In genomic region chr5:35221451-35222305, GRCm38 (mm10) we compare ENCODE assay signal across 22 mouse cellular contexts. TPM values are rescaled to one million over a fixed set of nuclear protein-coding genes. Genes with fewer than 3 reads are reported as not detected.
A peak's percentile ranks its signal among the peaks of the same experiment; 100 is the strongest.
DNase-seq lines count a peak whose midpoint lies in the region; ATAC-seq and TF ChIP-seq lines count a peak whose summit lies in the region.
"Had no signal": no experiment of that assay in that cellular context is flagged by ENCODE, and none has a peak within 500 bp of the region (broad histone marks: within the 10 kb centered on the region; RNA-seq: fewer than 3 reads in every experiment).

No protein-coding gene starts in this region.

- no peaks in the 10 kb centered on the region for H3K27me3 ChIP-seq in hindbrain, postnatal 0 days (ENCODE audit: insufficient read depth, low read length)
- H3K27me3 ChIP-seq in hindbrain, embryonic 14.5 days (ENCODE audit: control insufficient read depth, insufficient read depth, low read length): no peaks in the 10 kb centered on the region
- H3K27me3 ChIP-seq in midbrain, postnatal 0 days (ENCODE audit: insufficient read depth, low read length): no peaks in the 10 kb centered on the region
- no peaks in the 10 kb centered on the region for H3K27me3 ChIP-seq in midbrain, embryonic 16.5 days (ENCODE audit: control insufficient read depth, insufficient read depth, low read depth, low read length)
- H3K27me3 ChIP-seq: forebrain, embryonic 15.5 days; kidney, embryonic 15.5 days had no signal

- H3K4me1 ChIP-seq in hindbrain, postnatal 0 days (ENCODE audit: insufficient read depth, low read length): no peaks in the 10 kb centered on the region
- no peaks in the 10 kb centered on the region for H3K4me1 ChIP-seq in hindbrain, embryonic 14.5 days (replicated peaks; ENCODE audit: control insufficient read depth, insufficient read depth, low read length)
- no peaks in the 10 kb centered on the region for H3K4me1 ChIP-seq in midbrain, postnatal 0 days (ENCODE audit: insufficient read depth, low read length)
- H3K4me1 ChIP-seq in midbrain, embryonic 16.5 days (ENCODE audit: control insufficient read depth, insufficient read depth, low read length): no peaks in the 10 kb centered on the region
- H3K4me1 ChIP-seq: forebrain, embryonic 15.5 days; hindbrain, embryonic 12.5 days had no signal

- H3K9ac ChIP-seq in hindbrain, postnatal 0 days (replicated peaks; ENCODE audit: low read length): no peak overlapping the region
- H3K9ac ChIP-seq in hindbrain, embryonic 14.5 days: no peak overlapping the region
- no peak overlapping the region for H3K9ac ChIP-seq in midbrain, postnatal 0 days (replicated peaks; ENCODE audit: low read length, poor library complexity, severe bottlenecking)
- H3K9ac ChIP-seq in midbrain, embryonic 16.5 days (ENCODE audit: low read depth, low read length): no peak overlapping the region
- H3K9ac ChIP-seq: forebrain, embryonic 15.5 days; hindbrain, embryonic 12.5 days; kidney, embryonic 15.5 days had no signal

- DNase-seq in adrenal gland, adult (ENCODE audit: inconsistent age in 2 of 2, low spot score in 1 of 2): peak; percentile 81 to 85
- DNase-seq in adrenal gland, adult 18-20 months (ENCODE audit: low spot score in 2 of 2): no peak
- peak; percentile 11 for DNase-seq in hindbrain, postnatal 0 days (ENCODE audit: low spot score)
- DNase-seq in hindbrain, embryonic 14.5 days (ENCODE audit: low spot score): no peak
- DNase-seq in midbrain, postnatal 0 days (ENCODE audit: low spot score): peak; percentile 26
- peak; percentile 21 for DNase-seq in retina, postnatal 7 days (ENCODE audit: low read depth, low spot score)
- no peak for DNase-seq in layer of hippocampus, adult 18-20 months (ENCODE audit: low spot score in 2 of 2)
- DNase-seq: cerebellum, postnatal 10 days; gastrocnemius, postnatal 36 days; heart, postnatal 10 days; liver; lung, postnatal 10 days; right cerebral cortex, postnatal 25 days; thymus, postnatal 36 days had no signal

- H3K27ac ChIP-seq in hindbrain, postnatal 0 days: no peak overlapping the region
- H3K27ac ChIP-seq in hindbrain, embryonic 14.5 days: no peak overlapping the region
- H3K27ac ChIP-seq in midbrain, postnatal 0 days (ENCODE audit: low read depth, low read length): no peak overlapping the region
- no peak overlapping the region for H3K27ac ChIP-seq in midbrain, embryonic 16.5 days (ENCODE audit: low read length)
- H3K27ac ChIP-seq: forebrain, embryonic 15.5 days; hindbrain, embryonic 12.5 days; kidney, embryonic 15.5 days had no signal

- no peaks in the 10 kb centered on the region for H3K9me3 ChIP-seq in hindbrain, postnatal 0 days (ENCODE audit: low read length)
- no peaks in the 10 kb centered on the region for H3K9me3 ChIP-seq in hindbrain, embryonic 14.5 days (ENCODE audit: control insufficient read depth, low read length)
- no peaks in the 10 kb centered on the region for H3K9me3 ChIP-seq in midbrain, postnatal 0 days (ENCODE audit: low read length)
- H3K9me3 ChIP-seq in midbrain, embryonic 16.5 days (replicated peaks; ENCODE audit: control insufficient read depth, low read length, poor library complexity, severe bottlenecking): 0 out of 2 replicates have a peak, but pooled peaks cover 2% of the 10 kb centered on the region
- H3K9me3 ChIP-seq: forebrain, embryonic 15.5 days; kidney, embryonic 15.5 days had no signal

- WGBS in hindbrain, postnatal 0 days: 81% methylated on average over 4 of the region's 4 CpGs
- WGBS in hindbrain, embryonic 14.5 days: 78% methylated on average over 4 of the region's 4 CpGs
- 77% methylated on average over 4 of the region's 4 CpGs for WGBS in midbrain, postnatal 0 days
- WGBS in midbrain, embryonic 16.5 days: 83% methylated on average over 4 of the region's 4 CpGs

- no peaks in the 10 kb centered on the region for H3K36me3 ChIP-seq in hindbrain, postnatal 0 days (ENCODE audit: insufficient read depth, low read length)
- H3K36me3 ChIP-seq in hindbrain, embryonic 14.5 days (replicated peaks; ENCODE audit: control insufficient read depth, insufficient read depth): no peaks in the 10 kb centered on the region
- H3K36me3 ChIP-seq in midbrain, postnatal 0 days (ENCODE audit: insufficient read depth, low read length): no peaks in the 10 kb centered on the region
- H3K36me3 ChIP-seq in midbrain, embryonic 16.5 days (ENCODE audit: control insufficient read depth, insufficient read depth, low read length): no peaks in the 10 kb centered on the region
- H3K36me3 ChIP-seq: forebrain, embryonic 15.5 days; hindbrain, embryonic 12.5 days; kidney, embryonic 15.5 days had no signal

- no peak for TF ChIP-seq CTCF in hindbrain, postnatal 0 days (IDR thresholded peaks at IDR 0.05; ENCODE audit: low read depth)
- TF ChIP-seq CTCF in midbrain, postnatal 0 days (IDR thresholded peaks at IDR 0.05): no peak

- H3K4me2 ChIP-seq in hindbrain, postnatal 0 days (ENCODE audit: low read depth, low read length): no peak overlapping the region
- no peak overlapping the region for H3K4me2 ChIP-seq in hindbrain, embryonic 14.5 days (replicated peaks)
- H3K4me2 ChIP-seq in midbrain, postnatal 0 days (ENCODE audit: low read depth, low read length, poor library complexity, severe bottlenecking): no peak overlapping the region
- H3K4me2 ChIP-seq in midbrain, embryonic 16.5 days (ENCODE audit: low read length): no peak overlapping the region
- H3K4me2 ChIP-seq: forebrain, embryonic 15.5 days; hindbrain, embryonic 12.5 days; kidney, embryonic 15.5 days had no signal

- H3K4me3 ChIP-seq in hindbrain, postnatal 0 days (ENCODE audit: low read length): no peak overlapping the region
- no peak overlapping the region for H3K4me3 ChIP-seq in hindbrain, embryonic 14.5 days (replicated peaks; ENCODE audit: low read length)
- no peak overlapping the region for H3K4me3 ChIP-seq in midbrain, postnatal 0 days (ENCODE audit: low read depth, low read length)
- no peak overlapping the region for H3K4me3 ChIP-seq in midbrain, embryonic 16.5 days (ENCODE audit: low read depth, low read length)
- H3K4me3 ChIP-seq: forebrain, embryonic 15.5 days; hindbrain, embryonic 12.5 days; kidney, embryonic 15.5 days had no signal

- no peak; the same call in 1 of the 2 replicates for ATAC-seq in hindbrain, postnatal 0 days
- ATAC-seq in hindbrain, embryonic 14.5 days (ENCODE audit: low FRiP score): no peak
- no peak for ATAC-seq in midbrain, postnatal 0 days (ENCODE audit: low FRiP score)
- no peak for ATAC-seq in midbrain, embryonic 16.5 days
- ATAC-seq: forebrain, embryonic 15.5 days had no signal

RNA-seq across cellular contexts. Expression of gene Adra2c, which starts 56.4 kb away (rescaled TPM):
- 1 to 10 TPM in 1 of 2 experiments, under 1 TPM in 1; 0.70 to 1.2 TPM for total RNA-seq in adrenal gland, adult 18-20 months (2021)
- total RNA-seq in hindbrain, postnatal 0 days (2014; rRNA removed): 33.1 and 33.6 TPM in 2 replicates
- polyA plus RNA-seq in hindbrain, postnatal 0 days (2015; fragmentation: Nextera tagmentation; extraction: Ambion mirVana): 1.8 and 2.3 TPM in 2 replicates
- 0.67 and 1.1 TPM in 2 replicates for polyA plus RNA-seq in hindbrain, embryonic 14.5 days (2014; fragmentation: Nextera tagmentation; extraction: Ambion mirVana)
- 7.4 and 10.5 TPM in 2 replicates for total RNA-seq in midbrain, postnatal 0 days (2014; rRNA removed)
- 0.79 and 0.96 TPM in 2 replicates for polyA plus RNA-seq in midbrain, postnatal 0 days (2015; fragmentation: Nextera tagmentation; extraction: Ambion mirVana)
- 0.36 and 0.39 TPM in 2 replicates for polyA plus RNA-seq in midbrain, embryonic 16.5 days (2015; fragmentation: Nextera tagmentation; extraction: Ambion mirVana)
- 10 to 100 TPM; 26.9 to 32.3 TPM for total RNA-seq in layer of hippocampus, adult 18-20 months (2021)
- total RNA-seq: megakaryocyte progenitor cell, adult 5-6 weeks; monocyte, adult 5-6 weeks had no signal
- polyA plus RNA-seq: liver, embryonic 16.5 days; stomach, embryonic 14.5 days had no signal

Comparison
In these comparisons a context has a peak if more than half of its experiments do, and no peak if none do; other contexts are left out.
1. DNase-seq: peak in adrenal gland, adult (2 of 2), hindbrain, postnatal 0 days (single experiment), midbrain, postnatal 0 days (single experiment) and retina, postnatal 7 days (single experiment); none in adrenal gland, adult 18-20 months (0 of 2), hindbrain, embryonic 14.5 days (single experiment) and layer of hippocampus, adult 18-20 months (0 of 2).